Mouse (Mus musculus) kidney, postnatal 0 days (tissue): ENCODE measurements at regions not wholly inside any gene's neighbourhood (a gene's known extent, or its start where the extent isn't known, plus 50 kb on each side); places are given as distances from the start of the nearest gene placed in this dataset.

Source experiments
- ATAC-seq: fragments of 200-750 bp; cut with Nextera tagmentation; replicated peaks from 2 replicates; pipeline ENCODE4 v1.8.0; 2017; ENCODE audit warnings: low read depth, moderate number of reproducible peaks, moderate TSS enrichment, moderate library complexity; ENCODE audit not compliant: low FRiP score
- DNase-seq: peaks from one replicate; pipeline ENCODE4 v3.0.0-alpha.2; 2016; ENCODE audit warnings: low spot score
- H3K27ac ChIP-seq: fragments of 300-500 bp; sonication (generic); 2 replicates; pipeline ENCODE4 v1.5.1; 2014; ENCODE audit warnings: mild to moderate bottlenecking
- H3K27me3 ChIP-seq: fragments of 300-500 bp; sonication (generic); 2 replicates; pipeline ENCODE4 v1.6.1; 2014; ENCODE audit warnings: low read length, mixed read lengths; ENCODE audit not compliant: insufficient read depth
- H3K36me3 ChIP-seq: fragments of 300-500 bp; sonication (generic); 2 replicates; pipeline ENCODE4 v1.6.1; 2014; ENCODE audit warnings: low read length, mixed read lengths; ENCODE audit not compliant: insufficient read depth
- H3K4me1 ChIP-seq: fragments of 300-500 bp; sonication (generic); replicated peaks from 2 replicates; pipeline ENCODE4 v1.6.1; 2014; ENCODE audit warnings: antibody characterized with exemption, low read length, mixed read lengths; ENCODE audit not compliant: insufficient read depth
- H3K4me2 ChIP-seq: fragments of 300-500 bp; sonication (generic); 2 replicates; pipeline ENCODE4 v1.6.1; 2014; ENCODE audit warnings: mild to moderate bottlenecking, low read length, moderate library complexity, mixed read lengths
- H3K4me3 ChIP-seq: fragments of 300-500 bp; sonication (generic); replicated peaks from 2 replicates; pipeline ENCODE4 v1.5.1; 2014; ENCODE audit warnings: low read depth, low read length
- H3K9ac ChIP-seq: fragments of 300-500 bp; sonication (generic); 2 replicates; pipeline ENCODE4 v1.6.1; 2014; ENCODE audit warnings: low read depth, low read length
- H3K9me3 ChIP-seq: fragments of 300-500 bp; sonication (generic); replicated peaks from 2 replicates; pipeline ENCODE4 v1.6.1; 2016; ENCODE audit warnings: low read length, inconsistent platforms, mixed read lengths
- CTCF ChIP-seq: IDR thresholded peaks from 2 replicates; pipeline ENCODE4 v1.5.1; 2016; ENCODE audit warnings: antibody characterized with exemption, low read depth, mild to moderate bottlenecking, moderate library complexity
- WGBS: fragments of 180-500 bp; shearing (Covaris S2); extraction: QIAGEN DNeasy Blood & Tissue Kit; methylation state at CpG from one replicate; pipeline ENCODE4 v1.1.7; 2014; 5-methylcytosine and 5-hydroxymethylcytosine counted together

DNA sequence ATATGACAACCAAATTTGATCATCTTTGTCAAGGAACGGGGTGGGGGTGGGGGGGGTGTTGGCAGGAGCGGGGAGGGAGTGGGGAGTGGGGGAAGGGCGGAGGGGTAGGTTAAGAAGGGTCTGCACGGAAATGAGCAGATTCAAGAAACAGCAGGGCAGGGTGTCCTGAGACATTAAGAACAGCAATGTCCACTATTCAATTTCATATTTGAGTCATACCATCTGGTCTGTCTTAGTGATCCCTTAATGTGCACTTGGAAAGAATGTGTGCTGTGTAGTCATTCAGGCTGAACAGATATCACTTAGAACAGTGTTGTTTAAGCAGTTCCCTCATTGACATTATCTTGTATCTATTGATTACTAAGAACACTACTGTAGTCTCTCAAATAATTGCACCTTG, 81.0 kb downstream of the Cyp26a1 start:
- Histone ChIP-seq H3K9ac (no peak overlapping the region), H3K9me3 (no peaks in the 10 kb centered on the region), H3K4me3 (no peak overlapping the region), H3K27me3 (no peaks in the 10 kb centered on the region), H3K36me3 (no peaks in the 10 kb centered on the region), H3K27ac (no peak overlapping the region), H3K4me2 (no peak overlapping the region), H3K4me1 (no peaks in the 10 kb centered on the region; the same call in 1 of the 2 replicates)
- WGBS: 81% methylated on average over 4 of the region's 4 CpGs
- ATAC-seq (no peak), DNase-seq (no peak)
- TF ChIP-seq CTCF: no peak

DNA sequence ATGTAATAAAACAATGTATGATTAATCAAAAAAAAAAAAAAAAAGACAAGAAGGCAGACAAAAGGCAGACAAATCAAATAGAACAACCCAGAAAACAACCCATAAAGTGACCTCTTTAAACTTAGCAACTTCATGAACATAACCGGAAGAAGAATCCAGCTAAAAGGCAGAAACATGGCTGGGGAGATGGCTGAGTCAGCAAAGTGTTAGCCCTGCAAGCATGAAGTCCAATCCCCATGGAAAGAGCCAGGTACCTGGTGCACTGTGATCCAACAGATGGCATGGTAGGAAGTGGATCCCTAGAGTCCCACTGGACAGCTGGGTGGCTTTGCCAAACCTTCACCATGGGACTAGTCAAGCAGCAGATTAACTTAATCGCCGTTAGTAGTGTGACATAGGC, 90.9 kb downstream of the Cyp26a1 start:
- no peaks in the 10 kb centered on the region for H3K36me3 ChIP-seq
- no peak overlapping the region for H3K4me3 ChIP-seq
- H3K4me2 ChIP-seq: no peak overlapping the region
- no peak for DNase-seq
- H3K9me3 ChIP-seq: no peaks in the 10 kb centered on the region
- no peak for ATAC-seq
- 93% methylated on average over 3 of the region's 3 CpGs for WGBS
- H3K27ac ChIP-seq: no peak overlapping the region
- TF ChIP-seq CTCF: no peak
- H3K4me1 ChIP-seq: peaks cover 3% of the 10 kb centered on the region; the same call in 1 of the 2 replicates
- H3K9ac ChIP-seq: no peak overlapping the region
- no peaks in the 10 kb centered on the region for H3K27me3 ChIP-seq

DNA sequence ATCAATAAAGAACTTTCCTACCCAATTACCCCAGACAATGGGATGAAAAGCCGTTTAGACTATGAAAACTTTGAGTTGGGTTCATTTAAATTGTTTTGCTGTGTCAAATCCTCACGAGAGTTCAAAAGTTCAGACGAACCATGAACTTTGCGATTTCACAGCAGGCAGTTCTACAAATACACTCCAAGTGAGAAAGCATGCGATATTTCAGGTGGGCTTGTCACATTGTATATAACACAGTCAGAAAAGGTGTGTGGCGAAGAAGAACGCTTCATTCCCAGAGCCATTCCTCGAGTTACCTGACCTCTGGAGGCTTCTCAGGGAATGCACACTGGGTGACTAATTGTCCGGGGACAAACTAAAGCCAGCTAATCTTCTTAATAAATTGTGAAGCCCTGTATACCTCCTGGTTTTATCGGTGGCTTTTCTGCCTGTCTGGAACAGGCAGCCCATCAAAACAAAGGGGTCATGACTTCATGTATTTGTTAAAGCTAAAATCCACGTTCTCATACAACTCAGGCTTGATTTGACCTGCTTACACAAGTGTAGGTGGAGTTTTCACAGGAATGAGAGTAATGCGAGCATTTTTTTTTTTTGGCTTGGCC, 92.1 kb downstream of the Cyp26a1 start:
- 26% methylated on average over 12 of the region's 12 CpGs for WGBS
- H3K4me3 ChIP-seq: no peak overlapping the region
- no peaks in the 10 kb centered on the region for H3K27me3 ChIP-seq
- H3K9ac ChIP-seq: no peak overlapping the region
- no peaks in the 10 kb centered on the region for H3K36me3 ChIP-seq
- peaks cover 3% of the 10 kb centered on the region; the same call in 1 of the 2 replicates for H3K4me1 ChIP-seq
- no peak overlapping the region for H3K4me2 ChIP-seq
- ATAC-seq (no peak), DNase-seq (no peak)
- H3K9me3 ChIP-seq: no peaks in the 10 kb centered on the region
- no peak; the same call in 1 of the 2 replicates for TF ChIP-seq CTCF
- no peak overlapping the region for H3K27ac ChIP-seq

DNA sequence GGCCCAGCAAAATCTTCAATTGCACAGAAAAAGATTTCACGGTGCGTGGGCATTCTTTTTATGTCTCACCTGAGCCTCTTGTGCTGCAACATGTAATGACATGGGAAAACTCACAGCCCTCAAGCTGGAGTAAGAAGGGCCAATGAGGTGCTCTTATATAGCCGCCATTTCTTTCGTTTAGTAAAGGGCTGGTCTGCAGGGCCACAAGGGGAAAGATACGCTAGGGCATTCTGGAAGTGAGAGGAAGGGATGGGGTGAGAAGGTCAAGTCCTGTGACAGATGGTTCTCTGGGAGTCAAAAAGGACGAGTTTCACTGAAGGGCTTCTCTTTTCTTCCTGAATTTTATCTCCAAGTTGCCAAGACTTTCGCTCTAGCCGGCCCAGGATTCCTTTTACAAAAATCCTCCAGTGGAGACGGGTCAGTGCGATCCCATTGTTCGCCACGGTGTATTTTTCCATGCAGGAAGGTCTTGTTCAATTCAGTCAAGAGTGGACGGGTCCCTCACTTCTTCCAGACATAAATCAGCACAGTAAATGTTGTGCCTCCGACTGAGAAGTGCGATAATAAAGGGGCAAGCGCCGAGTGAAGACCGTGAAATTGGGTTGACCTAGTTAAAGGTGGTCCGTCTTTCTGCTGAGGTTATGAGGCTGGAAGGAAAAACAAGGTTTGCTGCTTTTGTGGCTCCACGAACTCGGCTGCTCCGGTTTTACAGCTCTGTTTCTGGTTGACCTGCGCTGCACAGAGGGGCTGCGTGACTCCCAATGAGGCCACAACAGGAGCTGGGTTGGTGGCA, 92.9 kb downstream of the Cyp26a1 start:
- Histone ChIP-seq H3K4me1 (peaks cover 3% of the 10 kb centered on the region; the same call in 1 of the 2 replicates), H3K9ac (no peak overlapping the region), H3K4me3 (no peak overlapping the region), H3K9me3 (no peaks in the 10 kb centered on the region), H3K27ac (peak overlapping the region; percentile 37; the same call in 1 of the 2 replicates), H3K27me3 (no peaks in the 10 kb centered on the region), H3K4me2 (peak overlapping the region; percentile 29), H3K36me3 (no peaks in the 10 kb centered on the region)
- ATAC-seq: no peak
- no peak for DNase-seq
- no peak for TF ChIP-seq CTCF
- 24% methylated on average over 24 of the region's 24 CpGs for WGBS

DNA sequence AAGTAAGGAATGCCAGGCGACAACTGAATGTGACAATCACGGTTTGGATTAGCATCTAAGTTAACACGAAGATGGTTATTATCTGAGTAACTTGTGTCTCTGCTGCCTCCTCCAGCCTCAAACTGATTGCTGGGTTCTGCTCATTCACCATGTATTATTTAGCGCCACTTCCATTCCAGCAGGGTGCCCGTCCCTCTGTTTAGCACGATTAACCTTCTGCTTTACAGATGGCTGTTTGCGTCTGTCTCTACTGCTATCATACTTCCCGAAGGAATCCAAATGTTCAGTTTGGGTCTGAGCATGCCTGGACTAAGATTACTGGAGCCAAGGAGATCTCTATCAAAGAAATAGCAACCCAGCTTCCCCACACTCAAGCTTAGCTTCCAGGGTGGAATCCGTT, 95.6 kb downstream of the Cyp26a1 start:
- WGBS: 82% methylated on average over 9 of the region's 9 CpGs

DNA sequence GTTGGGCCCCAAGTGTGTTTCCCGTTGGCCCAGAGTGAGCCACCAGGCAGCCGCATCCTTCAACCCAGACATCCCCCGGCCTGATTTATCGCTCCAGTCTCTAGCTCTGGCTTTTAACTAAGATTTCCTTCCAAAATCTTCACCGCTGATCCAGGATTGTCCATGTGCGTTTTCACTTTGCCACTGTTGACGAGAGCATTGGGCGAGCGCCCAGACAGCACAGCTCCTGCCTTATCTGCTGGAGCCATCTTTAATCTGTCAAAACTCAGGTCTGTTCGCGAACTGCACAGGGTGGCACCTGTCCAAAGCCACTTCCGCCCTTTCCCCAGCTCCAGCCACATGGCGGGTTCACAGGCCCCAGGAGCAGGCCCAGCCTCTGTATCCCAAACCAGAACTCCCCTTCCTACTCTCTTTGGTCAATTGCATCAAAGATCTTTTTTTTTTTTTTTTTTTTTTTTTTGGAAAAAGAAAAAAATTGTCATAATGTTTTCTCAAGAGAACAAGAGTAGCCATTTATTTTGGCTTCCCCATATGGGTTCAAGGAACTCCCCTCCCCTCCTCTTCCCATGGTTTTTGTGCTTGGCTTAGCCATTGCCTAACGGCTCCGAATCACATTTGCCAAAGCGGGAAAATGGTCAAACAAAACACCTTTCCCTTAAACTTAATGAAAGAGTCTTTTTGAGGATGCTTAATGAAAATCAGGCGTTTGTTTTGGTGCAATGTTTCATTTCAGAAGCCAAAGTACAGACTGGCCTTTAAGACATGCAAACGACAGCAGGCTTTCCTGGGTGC, 98.2 kb downstream of the Cyp26a1 start:
- 76% methylated on average over 18 of the region's 18 CpGs for WGBS
- Histone ChIP-seq H3K9me3 (no peaks in the 10 kb centered on the region), H3K9ac (no peak overlapping the region), H3K36me3 (no peaks in the 10 kb centered on the region), H3K27me3 (no peaks in the 10 kb centered on the region), H3K4me2 (no peak overlapping the region), H3K27ac (no peak overlapping the region), H3K4me3 (no peak overlapping the region), H3K4me1 (no peaks in the 10 kb centered on the region)
- DNase-seq: no peak
- no peak for ATAC-seq
- no peak for TF ChIP-seq CTCF

More for the DNA sequence above, 95.6 kb downstream of the Cyp26a1 start:
- Histone ChIP-seq H3K4me2 (no peak overlapping the region), H3K36me3 (no peaks in the 10 kb centered on the region), H3K9me3 (no peaks in the 10 kb centered on the region), H3K27me3 (no peaks in the 10 kb centered on the region), H3K4me3 (no peak overlapping the region), H3K27ac (no peak overlapping the region), H3K9ac (no peak overlapping the region), H3K4me1 (peaks cover 3% of the 10 kb centered on the region; the same call in 1 of the 2 replicates)
- ATAC-seq (no peak), DNase-seq (no peak)
- no peak for TF ChIP-seq CTCF
